Comparison of ENCODE assay signal across 20 mouse cellular contexts in the genomic region with DNA sequence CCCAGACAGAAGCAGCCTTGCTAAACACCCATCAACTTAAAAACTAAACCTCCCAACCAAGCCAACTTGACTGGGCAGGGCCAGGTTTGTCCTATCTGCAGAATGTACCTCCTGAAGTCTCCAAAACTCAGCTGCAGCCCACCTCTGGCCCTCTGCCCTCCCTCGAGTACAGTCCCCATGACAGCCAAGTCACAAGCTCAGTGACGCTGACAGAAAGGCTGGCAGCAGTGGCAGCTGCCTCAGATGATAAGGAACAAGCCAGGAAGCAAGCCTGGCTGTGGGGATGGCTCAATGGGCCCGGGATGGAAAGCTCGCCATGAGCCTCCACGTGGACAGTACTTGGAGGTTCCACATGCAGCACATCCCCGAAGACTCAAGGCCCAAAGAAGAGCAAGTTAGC. TPM values are rescaled to one million over a fixed set of nuclear protein-coding genes. Genes with fewer than 3 reads are reported as not detected.
DNase-seq lines count a peak whose midpoint lies in the region; ATAC-seq lines count a peak whose summit lies in the region.
"Had no signal": no experiment of that assay in that cellular context is flagged by ENCODE, and none has a peak within 500 bp of the region (broad histone marks: within the 10 kb centered on the region; RNA-seq: fewer than 3 reads in every experiment).

No protein-coding gene starts in this region.

- H3K9me3 ChIP-seq in heart, embryonic 11.5 days (replicated peaks; ENCODE audit: control insufficient read depth, low read length), result no peaks in the 10 kb centered on the region
- no peaks in the 10 kb centered on the region for H3K9me3 ChIP-seq in limb, embryonic 12.5 days
- H3K9me3 ChIP-seq in limb, embryonic 10.5 days (replicated peaks), result no peaks in the 10 kb centered on the region
- H3K9me3 ChIP-seq: embryonic facial prominence, embryonic 13.5 days; forebrain, embryonic 12.5 days; heart, embryonic 10.5 days; hindbrain, embryonic 12.5 days had no signal

- DNase-seq in heart, adult 11 months, result peak; percentile 95
- DNase-seq in heart, adult 8-10 months (ENCODE audit: low spot score), result no peak
- DNase-seq in heart, postnatal 10 days, result peak; percentile 39 to 62
- no peak for DNase-seq in limb, embryonic 10.5 days (ENCODE audit: low spot score)
- DNase-seq in left cerebral cortex, adult 11 months (ENCODE audit: low spot score), result no peak
- DNase-seq: adrenal gland, postnatal 10 days; cerebellum, adult 18-20 months; cerebellum, adult 9-11 months; cerebellum, postnatal 36 days; gastrocnemius, postnatal 10 days; heart, postnatal 36 days had no signal

- no peak overlapping the region for H3K9ac ChIP-seq in heart, embryonic 11.5 days (ENCODE audit: low read depth, low read length)
- H3K9ac ChIP-seq in limb, embryonic 12.5 days (replicated peaks), result no peak overlapping the region
- H3K9ac ChIP-seq: embryonic facial prominence, embryonic 13.5 days; forebrain, embryonic 12.5 days; hindbrain, embryonic 12.5 days had no signal

- H3K27me3 ChIP-seq in heart, embryonic 11.5 days (ENCODE audit: control insufficient read depth, insufficient read depth, low read length), result no peaks in the 10 kb centered on the region
- H3K27me3 ChIP-seq in limb, embryonic 12.5 days, result no peaks in the 10 kb centered on the region
- H3K27me3 ChIP-seq in limb, embryonic 10.5 days (ENCODE audit: low read depth, poor library complexity, severe bottlenecking), result no peaks in the 10 kb centered on the region
- H3K27me3 ChIP-seq: embryonic facial prominence, embryonic 13.5 days; forebrain, embryonic 12.5 days; hindbrain, embryonic 12.5 days had no signal

- intact Hi-C loops in heart, postnatal 10 days (cut with DNase I), result no loop called here

- no peak overlapping the region for H3K27ac ChIP-seq in heart, embryonic 11.5 days (ENCODE audit: low read depth, low read length)
- 0 out of 2 replicates have a peak overlapping the region, but pooled peaks have one; percentile 12 for H3K27ac ChIP-seq in limb, embryonic 12.5 days
- H3K27ac ChIP-seq in limb, embryonic 10.5 days, result no peak overlapping the region
- H3K27ac ChIP-seq: embryonic facial prominence, embryonic 13.5 days; forebrain, embryonic 12.5 days; heart, embryonic 10.5 days; hindbrain, embryonic 12.5 days had no signal

- no peak for ATAC-seq in heart, embryonic 11.5 days (replicated peaks; ENCODE audit: insufficient number of reproducible peaks, low FRiP score, low TSS enrichment)
- ATAC-seq in limb, embryonic 12.5 days (ENCODE audit: insufficient number of reproducible peaks, insufficient read depth, low FRiP score, low TSS enrichment, low read depth), result no peak
- ATAC-seq: forebrain, embryonic 16.5 days; hindbrain, embryonic 16.5 days; inflammation-experienced regulatory T-cells, adult 6 months had no signal

- H3K36me3 ChIP-seq in heart, embryonic 11.5 days (ENCODE audit: control insufficient read depth, insufficient read depth, low read length), result peaks cover 59% of the 10 kb centered on the region
- peaks cover 98% of the 10 kb centered on the region for H3K36me3 ChIP-seq in limb, embryonic 12.5 days
- peaks cover 99% of the 10 kb centered on the region for H3K36me3 ChIP-seq in limb, embryonic 10.5 days

- no peaks in the 10 kb centered on the region for H3K4me1 ChIP-seq in heart, embryonic 11.5 days (ENCODE audit: control insufficient read depth, insufficient read depth, low read length)
- no peaks in the 10 kb centered on the region for H3K4me1 ChIP-seq in limb, embryonic 12.5 days (replicated peaks)
- no peaks in the 10 kb centered on the region for H3K4me1 ChIP-seq in limb, embryonic 10.5 days
- H3K4me1 ChIP-seq: embryonic facial prominence, embryonic 13.5 days; forebrain, embryonic 12.5 days; heart, embryonic 10.5 days; hindbrain, embryonic 12.5 days had no signal

- 74% methylated on average over 6 of the region's 6 CpGs for WGBS in heart, embryonic 11.5 days (ENCODE audit: insufficient replicate concordance)
- WGBS in limb, embryonic 12.5 days, result 92% methylated on average over 6 of the region's 6 CpGs
- 95% methylated on average over 6 of the region's 6 CpGs for WGBS in limb, embryonic 10.5 days

- no peak overlapping the region for H3K4me3 ChIP-seq in heart, embryonic 11.5 days (ENCODE audit: low read depth, low read length)
- no peak overlapping the region for H3K4me3 ChIP-seq in limb, embryonic 12.5 days (replicated peaks)
- no peak overlapping the region for H3K4me3 ChIP-seq in limb, embryonic 10.5 days
- H3K4me3 ChIP-seq: embryonic facial prominence, embryonic 13.5 days; forebrain, embryonic 12.5 days; heart, embryonic 10.5 days; hindbrain, embryonic 12.5 days had no signal

- H3K4me2 ChIP-seq in heart, embryonic 11.5 days, result no peak overlapping the region
- H3K4me2 ChIP-seq in limb, embryonic 12.5 days, result no peak overlapping the region
- H3K4me2 ChIP-seq: embryonic facial prominence, embryonic 13.5 days; forebrain, embryonic 12.5 days; hindbrain, embryonic 12.5 days had no signal

RNA-seq across cellular contexts. Expression of gene Btbd6, which starts 6.7 kb away (rescaled TPM):
- 10 to 100 TPM; 21.6 to 29.6 (median 26.3) TPM for total RNA-seq in heart, adult 8-10 months (2022)
- 10 to 100 TPM; 22.9 to 24.5 TPM for total RNA-seq in heart, postnatal 10 days (2021)
- 18.9 and 22.5 TPM in 2 replicates for polyA plus RNA-seq in heart, embryonic 11.5 days (2014; fragmentation: Nextera tagmentation; extraction: Ambion mirVana)
- polyA plus RNA-seq in limb, embryonic 12.5 days (2016; fragmentation: Nextera tagmentation; extraction: Ambion mirVana), result 25.7 and 29.1 TPM in 2 replicates
- 25.6 and 27.9 TPM in 2 replicates for polyA plus RNA-seq in limb, embryonic 10.5 days (2016; fragmentation: Nextera tagmentation; extraction: Ambion mirVana)

RNA-seq across cellular contexts. Expression of gene Nudt14, which starts 27.7 kb away (rescaled TPM):
- total RNA-seq in heart, adult 8-10 months (2022), result 10 to 100 TPM in 1 of 4 experiments, 1 to 10 TPM in 3; 7.0 to 11.7 (median 8.5) TPM
- total RNA-seq in heart, postnatal 10 days (2021), result 10 to 100 TPM; 11.7 to 11.8 TPM
- 44.2 and 50.7 TPM in 2 replicates for polyA plus RNA-seq in heart, embryonic 11.5 days (2014; fragmentation: Nextera tagmentation; extraction: Ambion mirVana)
- polyA plus RNA-seq in limb, embryonic 12.5 days (2016; fragmentation: Nextera tagmentation; extraction: Ambion mirVana), result 81.6 and 95.2 TPM in 2 replicates
- polyA plus RNA-seq in limb, embryonic 10.5 days (2016; fragmentation: Nextera tagmentation; extraction: Ambion mirVana), result 76.7 and 79.7 TPM in 2 replicates

RNA-seq across cellular contexts. Expression of gene Brf1, which starts 30.9 kb away (rescaled TPM):
- 10 to 100 TPM; 22.9 to 28.1 (median 24.6) TPM for total RNA-seq in heart, adult 8-10 months (2022)
- 10 to 100 TPM; 29.3 to 35.8 TPM for total RNA-seq in heart, postnatal 10 days (2021)
- polyA plus RNA-seq in heart, embryonic 11.5 days (2014; fragmentation: Nextera tagmentation; extraction: Ambion mirVana), result 33.7 and 39.5 TPM in 2 replicates
- polyA plus RNA-seq in limb, embryonic 12.5 days (2016; fragmentation: Nextera tagmentation; extraction: Ambion mirVana), result 76.0 and 83.0 TPM in 2 replicates
- 53.5 and 65.9 TPM in 2 replicates for polyA plus RNA-seq in limb, embryonic 10.5 days (2016; fragmentation: Nextera tagmentation; extraction: Ambion mirVana)

RNA-seq across cellular contexts. Expression of gene Jag2, which starts 40.0 kb away (rescaled TPM):
- 10 to 100 TPM; 25.1 to 30.4 (median 29.8) TPM for total RNA-seq in heart, adult 8-10 months (2022)
- 10 to 100 TPM; 36.1 to 38.5 TPM for total RNA-seq in heart, postnatal 10 days (2021)
- 1.5 and 2.2 TPM in 2 replicates for polyA plus RNA-seq in heart, embryonic 11.5 days (2014; fragmentation: Nextera tagmentation; extraction: Ambion mirVana)
- polyA plus RNA-seq in limb, embryonic 12.5 days (2016; fragmentation: Nextera tagmentation; extraction: Ambion mirVana), result 6.4 and 6.8 TPM in 2 replicates
- polyA plus RNA-seq in limb, embryonic 10.5 days (2016; fragmentation: Nextera tagmentation; extraction: Ambion mirVana), result 3.5 and 4.5 TPM in 2 replicates

RNA-seq across cellular contexts. Expression of gene Pacs2, which starts 44.7 kb away (rescaled TPM):
- total RNA-seq in heart, adult 8-10 months (2022), result 10 to 100 TPM; 30.4 to 38.2 (median 36.1) TPM
- 10 to 100 TPM; 29.3 to 30.4 TPM for total RNA-seq in heart, postnatal 10 days (2021)
- polyA plus RNA-seq in heart, embryonic 11.5 days (2014; fragmentation: Nextera tagmentation; extraction: Ambion mirVana), result 7.3 and 11.3 TPM in 2 replicates
- polyA plus RNA-seq in limb, embryonic 12.5 days (2016; fragmentation: Nextera tagmentation; extraction: Ambion mirVana), result 15.8 and 17.9 TPM in 2 replicates
- 11.7 and 11.8 TPM in 2 replicates for polyA plus RNA-seq in limb, embryonic 10.5 days (2016; fragmentation: Nextera tagmentation; extraction: Ambion mirVana)

Comparison
In these comparisons a context has a peak if more than half of its experiments do, and no peak if none do; other contexts are left out.
1. DNase-seq: peak in heart, adult 11 months (single experiment) and heart, postnatal 10 days (2 of 2); none in heart, adult 8-10 months (single experiment), limb, embryonic 10.5 days (single experiment) and left cerebral cortex, adult 11 months (single experiment).